Mouse (Mus musculus) neural tube, embryonic 10.5 days (tissue): ENCODE data around the gene Abcg4.

Experiments
- DNase-seq: peaks from one replicate; pipeline ENCODE4 v3.0.0-alpha.2; 2017; ENCODE audit warnings: low spot score; ENCODE audit errors: extremely low spot score

Abcg4 gene

DNA sequence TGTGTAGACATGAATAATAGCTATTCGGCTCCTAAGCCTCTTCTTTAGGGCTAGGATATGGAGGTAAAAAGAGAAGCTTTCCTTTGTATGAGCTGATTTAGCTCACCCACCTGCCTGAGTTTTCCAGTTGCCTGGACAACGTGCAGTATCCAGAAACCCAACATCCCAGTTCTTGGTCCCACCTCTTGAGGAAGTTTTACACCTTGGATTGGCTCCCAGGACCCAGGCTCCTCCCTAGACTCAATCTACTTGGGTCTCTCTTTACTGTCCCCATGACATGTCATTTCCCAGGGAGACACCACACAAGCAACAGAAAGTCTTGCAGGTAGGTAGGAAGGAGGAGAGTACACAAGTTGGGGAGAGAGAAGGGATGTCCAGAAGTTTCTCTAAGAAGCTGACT lies 48.0 kb downstream of the Abcg4 start, which contains the start of gene Ccdc153:
Gene Ccdc153, plus strand, starts transcription at position 278 of the 400 bp plus-strand sequence.
- DNase-seq, result no peak

GRCm38 (mm10) chr9:44239447-44239846 lies 49.0 kb downstream of the Abcg4 start:
- peak; percentile 67 for DNase-seq

DNA sequence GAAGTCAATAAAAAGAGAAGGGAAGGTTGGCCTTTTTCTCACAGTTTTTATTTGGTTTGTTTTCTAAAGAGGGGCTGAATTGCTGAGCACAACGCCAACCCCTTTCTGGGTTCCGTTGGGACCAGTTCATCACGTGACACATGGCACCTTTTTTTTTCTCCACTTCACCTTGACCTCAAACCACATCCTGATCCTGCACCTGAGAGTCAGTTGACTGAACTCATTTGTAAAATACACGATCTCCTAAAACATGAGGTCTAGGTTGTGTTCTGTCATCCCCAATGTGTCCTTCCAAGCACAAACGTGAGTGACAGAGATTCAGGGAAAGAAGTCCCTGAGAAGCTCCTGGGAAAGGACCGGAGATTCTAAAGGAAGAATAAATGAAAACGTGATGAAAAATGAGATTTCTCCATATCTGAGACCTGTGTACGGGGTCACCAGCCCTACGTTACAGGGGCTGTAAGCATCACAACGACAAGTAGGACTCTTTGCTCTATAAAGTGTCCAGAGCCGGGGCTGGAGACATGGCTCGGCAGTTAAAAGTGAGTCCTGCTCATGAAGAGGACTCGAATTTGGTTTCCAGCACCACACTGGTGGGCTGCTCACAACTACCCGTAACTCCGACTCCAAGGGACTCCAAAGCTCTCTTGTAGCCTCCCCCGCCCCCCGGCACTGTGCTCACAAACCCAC lies 49.8 kb downstream of the Abcg4 start:
- DNase-seq, result no peak

DNA sequence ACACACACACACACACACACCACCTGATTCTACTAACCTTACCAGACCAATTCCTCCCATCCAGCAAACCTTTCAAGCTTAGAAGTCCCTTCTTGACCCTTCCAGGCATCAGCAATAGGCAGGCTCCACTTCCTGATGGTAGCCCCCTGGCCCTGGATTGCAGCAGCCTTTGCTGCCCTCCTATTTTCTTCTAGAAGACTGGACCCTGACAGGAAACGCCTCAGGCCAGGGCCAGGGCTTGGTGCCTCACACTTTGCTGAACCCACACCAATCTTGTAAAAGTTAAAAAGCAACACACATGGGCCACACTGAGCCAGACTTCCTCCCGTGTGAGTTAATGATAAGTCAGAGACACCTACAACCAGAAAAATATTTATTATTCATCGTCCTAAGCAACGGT lies 51.3 kb downstream of the Abcg4 start:
- no peak for DNase-seq

- no peak for DNase-seq
These were observed 51.8 kb downstream of the Abcg4 start for GRCm38 (mm10) chr9:44236601-44237000.

GRCm38 (mm10) chr9:44234479-44235427 lies 53.7 kb downstream of the Abcg4 start:
- DNase-seq, result peak; percentile 31

DNA sequence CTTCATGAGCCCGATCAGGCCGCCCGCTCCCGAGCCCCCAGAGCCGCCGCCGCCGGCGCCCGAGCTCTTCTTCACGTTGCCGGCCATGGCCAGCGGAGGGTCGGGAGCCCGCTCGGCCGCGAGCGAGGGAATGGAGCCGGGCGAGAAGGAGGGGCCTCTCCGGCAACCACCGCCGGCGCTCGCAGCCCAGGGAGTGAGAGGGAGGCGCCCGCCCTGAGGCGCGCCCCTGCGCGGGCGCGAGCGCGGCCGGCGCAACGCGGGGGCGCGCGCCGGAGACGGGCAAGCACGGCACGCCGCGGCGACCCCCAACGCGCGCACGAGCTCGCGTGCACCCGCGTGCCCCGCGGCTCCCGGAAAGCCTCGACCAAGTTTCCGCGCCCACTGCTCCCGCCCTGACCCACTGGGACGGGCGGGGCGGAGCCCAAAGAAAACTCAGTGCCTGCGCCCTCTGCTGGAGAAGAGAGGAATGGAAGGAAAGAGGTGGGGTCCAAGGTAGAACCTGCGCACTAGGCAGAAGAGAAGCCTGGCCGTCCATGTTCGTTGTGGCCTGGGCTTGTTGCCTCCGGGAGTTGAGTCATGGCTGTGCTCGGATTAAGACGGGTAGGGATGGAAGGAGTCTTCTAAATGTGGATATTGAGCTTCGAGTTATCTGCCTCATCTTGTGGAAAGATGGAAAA lies 54.5 kb downstream of the Abcg4 start, which contains the start of gene Cbl:
Gene Cbl, minus strand, starts transcription at position 248 of the 677 bp plus-strand sequence.
- DNase-seq, result peak; percentile 99

DNA sequence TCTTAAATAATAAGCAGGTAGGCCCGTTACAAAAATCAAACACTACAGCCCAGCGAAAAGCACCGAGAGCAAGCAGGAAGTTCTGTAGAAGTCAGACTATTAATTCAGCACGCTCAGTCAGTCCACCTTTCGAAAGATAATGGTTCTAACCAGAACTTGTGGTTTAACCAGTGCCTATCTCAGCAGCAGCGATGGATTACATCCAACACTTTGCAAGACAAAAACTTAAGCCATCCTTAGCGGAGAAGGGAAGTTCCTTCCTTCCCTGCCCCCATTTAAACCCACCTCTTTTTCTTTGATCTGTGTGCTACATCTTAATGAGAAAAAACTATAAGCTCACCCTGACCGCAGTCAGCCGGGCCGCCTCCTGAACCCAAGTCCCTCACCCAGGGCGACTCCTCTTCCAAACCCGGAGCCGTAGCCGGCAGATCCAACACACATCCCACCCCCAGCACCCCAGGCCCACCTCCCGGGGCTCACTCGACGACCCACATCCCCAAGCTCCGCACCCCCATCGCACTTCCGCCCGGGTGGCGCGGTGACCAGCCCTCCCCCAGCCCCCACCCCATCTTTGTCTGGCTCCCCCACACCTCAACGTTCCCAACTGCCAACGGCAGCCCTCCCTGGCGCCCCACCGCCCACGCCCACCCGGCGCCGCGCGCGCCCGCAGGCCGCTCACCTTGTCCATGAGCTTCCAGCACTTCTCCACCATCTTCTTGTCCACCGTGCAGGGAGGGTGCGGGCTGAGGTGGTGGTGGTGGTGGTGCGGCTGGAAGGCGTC lies 55.2 kb downstream of the Abcg4 start:
- peak; percentile 24 for DNase-seq

DNA sequence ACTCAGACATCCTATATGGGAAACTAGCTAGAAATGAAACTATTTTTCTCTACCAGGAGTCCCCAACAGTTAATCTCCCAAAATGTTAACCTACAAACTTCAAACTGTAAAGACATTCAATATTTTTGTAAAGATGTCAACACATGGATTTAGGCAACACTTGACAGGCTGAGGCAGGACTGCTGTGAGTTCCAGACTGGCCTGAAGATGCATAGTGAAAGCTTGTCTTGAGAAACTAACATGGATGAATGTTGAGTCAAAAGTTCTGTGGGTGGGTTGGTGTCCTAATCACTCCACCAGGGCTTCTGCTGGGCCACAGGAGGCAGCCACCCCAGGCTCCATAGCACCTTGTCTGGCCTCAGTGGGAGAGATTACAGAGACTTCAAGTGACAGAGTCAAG lies 56.8 kb downstream of the Abcg4 start:
- no peak for DNase-seq

DNA sequence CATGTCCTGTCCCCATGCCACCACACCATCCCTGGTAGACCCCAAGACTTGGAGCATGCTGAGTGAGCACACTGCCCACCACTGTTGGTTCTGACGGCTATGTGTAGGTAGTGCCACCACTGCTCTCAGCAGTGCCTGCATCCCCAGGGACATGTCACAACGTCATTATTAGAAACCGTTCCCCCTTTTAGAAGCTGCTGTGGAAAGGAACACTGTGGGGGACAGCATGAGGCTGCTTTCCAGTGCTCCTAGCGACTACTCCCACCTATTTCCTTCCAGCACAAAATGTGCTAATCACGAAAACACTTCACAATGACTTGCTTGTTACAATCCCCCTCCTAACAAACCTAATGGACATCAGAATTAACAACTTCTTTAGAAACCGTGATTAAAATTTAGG lies 62.4 kb downstream of the Abcg4 start:
- no peak for DNase-seq
